Mouse (Mus musculus): Measurements from ENCODE around the gene Sox6. TPM values are rescaled to one million over a fixed set of nuclear protein-coding genes. Genes with fewer than 3 reads are reported as not detected.

Gene Sox6
- polyA plus RNA-seq, 1 experiment from 2014 or later = 33.2 TPM

GRCm38 (mm10) chr7:115513681-115514080, 524.9 kb downstream of the Sox6 start:
- H3K27me3 ChIP-seq (replicated peaks) = no peaks in the 10 kb centered on the region
- peaks cover 5% of the 10 kb centered on the region; the same call in 1 of the 2 replicates for H3K4me1 ChIP-seq (replicated peaks)
- no peak overlapping the region for H3K4me2 ChIP-seq
- H3K36me3 ChIP-seq = 0 out of 2 replicates have a peak, but pooled peaks cover 3% of the 10 kb centered on the region
- ATAC-seq (ENCODE audit: insufficient number of reproducible peaks, low FRiP score) = no peak
- no peaks in the 10 kb centered on the region for H3K9me3 ChIP-seq (replicated peaks)
- H3K4me3 ChIP-seq = no peak overlapping the region
- H3K27ac ChIP-seq (ENCODE audit: poor library complexity, severe bottlenecking) = no peak overlapping the region
- 91% methylated on average over 8 of the region's 8 CpGs for WGBS
- no peak overlapping the region for H3K9ac ChIP-seq

GRCm38 (mm10) chr7:115511777-115512176, 526.8 kb downstream of the Sox6 start:
- 59% methylated on average over 10 of the region's 10 CpGs for WGBS

GRCm38 (mm10) chr7:115511091-115511490, 527.5 kb downstream of the Sox6 start:
- WGBS = 75% methylated on average over 5 of the region's 5 CpGs
- Histone ChIP-seq H3K27ac (ENCODE audit: poor library complexity, severe bottlenecking) (no peak overlapping the region), H3K9ac (no peak overlapping the region), H3K9me3 (replicated peaks) (no peaks in the 10 kb centered on the region), H3K27me3 (replicated peaks) (no peaks in the 10 kb centered on the region), H3K4me1 (replicated peaks) (peaks cover 5% of the 10 kb centered on the region; the same call in 1 of the 2 replicates), H3K36me3 (0 out of 2 replicates have a peak, but pooled peaks cover 3% of the 10 kb centered on the region), H3K4me2 (no peak overlapping the region), H3K4me3 (no peak overlapping the region)
- no peak for ATAC-seq (ENCODE audit: insufficient number of reproducible peaks, low FRiP score)

More at GRCm38 (mm10) chr7:115511777-115512176, 526.8 kb downstream of the Sox6 start:
- no peak overlapping the region for H3K9ac ChIP-seq
- H3K36me3 ChIP-seq = 0 out of 2 replicates have a peak, but pooled peaks cover 3% of the 10 kb centered on the region
- H3K4me1 ChIP-seq (replicated peaks) = peaks cover 5% of the 10 kb centered on the region; the same call in 1 of the 2 replicates
- no peaks in the 10 kb centered on the region for H3K9me3 ChIP-seq (replicated peaks)
- H3K4me3 ChIP-seq = no peak overlapping the region
- ATAC-seq (ENCODE audit: insufficient number of reproducible peaks, low FRiP score) = no peak
- no peaks in the 10 kb centered on the region for H3K27me3 ChIP-seq (replicated peaks)
- no peak overlapping the region for H3K4me2 ChIP-seq
- H3K27ac ChIP-seq (ENCODE audit: poor library complexity, severe bottlenecking) = no peak overlapping the region

DNA sequence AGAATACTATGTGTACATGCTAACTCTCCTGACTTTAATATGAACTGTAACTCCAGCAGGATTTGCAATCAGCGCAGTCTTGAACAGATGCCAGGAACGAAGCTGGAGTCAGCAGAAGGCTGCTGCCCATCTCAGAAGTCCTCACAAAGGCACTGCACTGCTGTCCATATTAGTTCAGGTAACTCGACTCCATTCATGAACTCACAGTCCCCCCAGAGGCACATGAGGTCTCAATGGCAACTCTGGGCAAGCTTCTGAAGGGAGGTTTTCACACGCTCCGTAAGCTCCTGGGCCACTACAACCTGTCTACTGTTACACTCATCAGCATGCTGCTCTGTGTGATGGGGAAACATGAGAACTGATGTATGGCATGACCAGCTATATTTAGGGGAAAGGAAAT, 528.6 kb downstream of the Sox6 start:
- H3K4me3 ChIP-seq = no peak overlapping the region
- no peak for ATAC-seq (ENCODE audit: insufficient number of reproducible peaks, low FRiP score)
- 62% methylated on average over 5 of the region's 5 CpGs for WGBS

DNA sequence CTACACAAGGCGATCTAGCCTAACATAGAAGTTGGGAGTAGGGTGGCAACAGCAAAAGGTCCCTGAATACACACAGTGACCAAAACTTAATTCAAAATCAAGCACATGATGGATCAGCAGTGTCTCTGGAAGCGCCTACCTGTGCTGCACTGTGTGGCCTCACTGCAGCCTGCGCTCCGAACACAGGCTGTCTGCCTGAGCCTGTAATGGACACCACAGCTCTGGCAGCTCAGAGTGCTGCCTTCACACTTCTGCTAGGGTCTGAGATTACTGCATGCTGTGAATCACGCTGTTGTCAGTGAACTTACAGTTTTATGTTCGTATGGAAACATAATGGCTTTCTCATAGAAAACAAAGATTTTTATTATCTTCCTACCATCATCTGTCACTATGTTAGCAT, 532.2 kb downstream of the Sox6 start:
- 75% methylated on average over 6 of the region's 6 CpGs for WGBS

More for the DNA sequence above, 528.6 kb downstream of the Sox6 start:
- Histone ChIP-seq H3K27me3 (replicated peaks) (no peaks in the 10 kb centered on the region), H3K36me3 (0 out of 2 replicates have a peak, but pooled peaks cover 3% of the 10 kb centered on the region), H3K4me1 (replicated peaks) (peaks cover 5% of the 10 kb centered on the region; the same call in 1 of the 2 replicates), H3K9ac (no peak overlapping the region), H3K27ac (ENCODE audit: poor library complexity, severe bottlenecking) (no peak overlapping the region), H3K4me2 (no peak overlapping the region), H3K9me3 (replicated peaks) (no peaks in the 10 kb centered on the region)

GRCm38 (mm10) chr7:115501497-115501896, 537.1 kb downstream of the Sox6 start:
- no peak overlapping the region for H3K4me3 ChIP-seq
- peaks cover 4% of the 10 kb centered on the region for H3K4me1 ChIP-seq (replicated peaks)
- H3K27ac ChIP-seq (ENCODE audit: poor library complexity, severe bottlenecking) = no peak overlapping the region
- 0 out of 2 replicates have a peak, but pooled peaks cover 3% of the 10 kb centered on the region for H3K36me3 ChIP-seq
- H3K4me2 ChIP-seq = no peak overlapping the region
- no peaks in the 10 kb centered on the region for H3K27me3 ChIP-seq (replicated peaks)
- H3K9me3 ChIP-seq (replicated peaks) = no peaks in the 10 kb centered on the region
- no peak overlapping the region for H3K9ac ChIP-seq
- no peak for ATAC-seq (ENCODE audit: insufficient number of reproducible peaks, low FRiP score)
- WGBS = 42% methylated on average over 3 of the region's 3 CpGs

More for the DNA sequence above, 532.2 kb downstream of the Sox6 start:
- Histone ChIP-seq H3K4me2 (no peak overlapping the region), H3K9ac (no peak overlapping the region), H3K4me3 (no peak overlapping the region), H3K9me3 (replicated peaks) (no peaks in the 10 kb centered on the region), H3K27ac (ENCODE audit: poor library complexity, severe bottlenecking) (no peak overlapping the region), H3K27me3 (replicated peaks) (no peaks in the 10 kb centered on the region), H3K36me3 (0 out of 2 replicates have a peak, but pooled peaks cover 3% of the 10 kb centered on the region), H3K4me1 (replicated peaks) (peaks cover 5% of the 10 kb centered on the region; the same call in 1 of the 2 replicates)
- ATAC-seq (ENCODE audit: insufficient number of reproducible peaks, low FRiP score) = no peak

- Histone ChIP-seq H3K4me3 (no peak overlapping the region), H3K9me3 (replicated peaks) (no peaks in the 10 kb centered on the region), H3K4me2 (no peak overlapping the region), H3K27ac (ENCODE audit: poor library complexity, severe bottlenecking) (no peak overlapping the region), H3K27me3 (replicated peaks) (no peaks in the 10 kb centered on the region), H3K36me3 (0 out of 2 replicates have a peak, but pooled peaks cover 3% of the 10 kb centered on the region), H3K9ac (no peak overlapping the region), H3K4me1 (replicated peaks) (peaks cover 4% of the 10 kb centered on the region)
- ATAC-seq (ENCODE audit: insufficient number of reproducible peaks, low FRiP score) = no peak
Observed at GRCm38 (mm10) chr7:115500825-115501224, 537.8 kb downstream of the Sox6 start.

- Histone ChIP-seq H3K4me3 (no peak overlapping the region), H3K9ac (no peak overlapping the region), H3K4me1 (replicated peaks) (peaks cover 4% of the 10 kb centered on the region), H3K27ac (ENCODE audit: poor library complexity, severe bottlenecking) (no peak overlapping the region), H3K4me2 (no peak overlapping the region), H3K27me3 (replicated peaks) (no peaks in the 10 kb centered on the region), H3K36me3 (0 out of 2 replicates have a peak, but pooled peaks cover 3% of the 10 kb centered on the region), H3K9me3 (replicated peaks) (no peaks in the 10 kb centered on the region)
- 47% methylated on average over 7 of the region's 7 CpGs for WGBS
- ATAC-seq (ENCODE audit: insufficient number of reproducible peaks, low FRiP score) = peak; percentile 55; the same call in 1 of the 2 replicates
Observed at GRCm38 (mm10) chr7:115500170-115500569, 538.4 kb downstream of the Sox6 start.

- ATAC-seq (ENCODE audit: insufficient number of reproducible peaks, low FRiP score) = no peak
- no peaks in the 10 kb centered on the region for H3K36me3 ChIP-seq
- no peaks in the 10 kb centered on the region for H3K27me3 ChIP-seq (replicated peaks)
- H3K4me2 ChIP-seq = no peak overlapping the region
- H3K27ac ChIP-seq (ENCODE audit: poor library complexity, severe bottlenecking) = no peak overlapping the region
- no peak overlapping the region for H3K4me3 ChIP-seq
- H3K9me3 ChIP-seq (replicated peaks) = no peaks in the 10 kb centered on the region
- WGBS = 84% methylated on average over 5 of the region's 5 CpGs
- no peaks in the 10 kb centered on the region for H3K4me1 ChIP-seq (replicated peaks)
- H3K9ac ChIP-seq = no peak overlapping the region
Observed at GRCm38 (mm10) chr7:115491721-115492120, 546.9 kb downstream of the Sox6 start.

GRCm38 (mm10) chr7:115489608-115490007, 549.0 kb downstream of the Sox6 start:
- H3K27me3 ChIP-seq (replicated peaks) = no peaks in the 10 kb centered on the region
- ATAC-seq (ENCODE audit: insufficient number of reproducible peaks, low FRiP score) = no peak
- H3K4me2 ChIP-seq = no peak overlapping the region
- 50% methylated on average over 10 of the region's 10 CpGs for WGBS
- no peak overlapping the region for H3K4me3 ChIP-seq
- H3K4me1 ChIP-seq (replicated peaks) = no peaks in the 10 kb centered on the region
- no peaks in the 10 kb centered on the region for H3K9me3 ChIP-seq (replicated peaks)
- no peak overlapping the region for H3K27ac ChIP-seq (ENCODE audit: poor library complexity, severe bottlenecking)
- H3K9ac ChIP-seq = no peak overlapping the region
- H3K36me3 ChIP-seq = 0 out of 2 replicates have a peak, but pooled peaks cover 4% of the 10 kb centered on the region

DNA sequence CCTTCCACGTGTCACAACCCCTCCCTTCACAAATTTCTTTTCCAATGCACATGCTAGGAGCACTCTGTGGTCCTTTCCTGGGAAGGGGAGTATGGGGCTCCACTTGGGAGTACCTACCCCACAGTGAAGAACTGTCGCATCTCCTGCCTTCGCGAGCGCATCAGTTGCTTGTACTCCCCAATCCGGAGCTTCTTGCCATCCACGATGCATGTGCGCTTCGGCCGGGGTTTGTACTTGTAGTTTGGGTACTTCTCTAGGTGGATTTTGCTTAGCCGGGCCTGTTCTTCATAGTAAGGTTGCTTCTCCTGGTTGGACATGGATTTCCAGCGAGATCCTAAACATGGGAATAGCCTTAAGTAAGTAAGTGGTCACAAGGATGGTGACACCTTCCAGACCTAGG, 552.2 kb downstream of the Sox6 start:
- Histone ChIP-seq H3K36me3 (0 out of 2 replicates have a peak, but pooled peaks cover 4% of the 10 kb centered on the region), H3K27me3 (replicated peaks) (no peaks in the 10 kb centered on the region), H3K9me3 (replicated peaks) (no peaks in the 10 kb centered on the region), H3K4me2 (no peak overlapping the region), H3K4me1 (replicated peaks) (0 out of 2 replicates have a peak, but pooled peaks cover 4% of the 10 kb centered on the region), H3K4me3 (no peak overlapping the region), H3K27ac (ENCODE audit: poor library complexity, severe bottlenecking) (no peak overlapping the region), H3K9ac (no peak overlapping the region)
- no peak for ATAC-seq (ENCODE audit: insufficient number of reproducible peaks, low FRiP score)
- WGBS = 93% methylated on average over 12 of the region's 12 CpGs

Data from heart, embryonic 12.5 days (tissue).